Mouse (Mus musculus): ENCODE data around the gene Errfi1. TPM values are rescaled to one million over a fixed set of nuclear protein-coding genes. Genes with fewer than 3 reads are reported as not detected.

Errfi1 gene
- polyA plus RNA-seq, 1 experiment from 2014 or later = 20.3 TPM

GRCm38 (mm10) chr4:150917336-150918027 lies 63.8 kb downstream of the Errfi1 start:
- 78% methylated on average over 8 of the region's 8 CpGs for WGBS
- ATAC-seq (replicated peaks; ENCODE audit: low FRiP score) (no peak), DNase-seq (ENCODE audit: low spot score) (no peak)
- Histone ChIP-seq H3K4me2 (ENCODE audit: low read depth, low read length, severe bottlenecking) (no peak overlapping the region), H3K9me3 (ENCODE audit: control insufficient read depth, low read length) (no peaks in the 10 kb centered on the region), H3K36me3 (ENCODE audit: control insufficient read depth, insufficient read depth, low read length) (no peaks in the 10 kb centered on the region), H3K9ac (ENCODE audit: low read length) (no peak overlapping the region), H3K27ac (ENCODE audit: low read depth, low read length) (no peak overlapping the region), H3K4me3 (ENCODE audit: low read depth, low read length) (no peak overlapping the region), H3K27me3 (ENCODE audit: control insufficient read depth, insufficient read depth, low read length) (no peaks in the 10 kb centered on the region), H3K4me1 (replicated peaks; ENCODE audit: control insufficient read depth, insufficient read depth, low read length) (peaks cover 3% of the 10 kb centered on the region; the same call in 1 of the 2 replicates)

Other genes starting within 250 kb of the Errfi1 start
- 2.7 and 4.5 TPM in 2 replicates for gene Slc45a1, start 201.7 kb upstream of the Errfi1 start, polyA plus RNA-seq (2014; fragmentation: Nextera tagmentation; extraction: Ambion mirVana)
- gene Park7, start 60.5 kb downstream of the Errfi1 start, polyA plus RNA-seq (2014; fragmentation: Nextera tagmentation; extraction: Ambion mirVana) = 412 and 431 TPM in 2 replicates
- gene Tnfrsf9, start 60.6 kb downstream of the Errfi1 start, polyA plus RNA-seq (2014; fragmentation: Nextera tagmentation; extraction: Ambion mirVana) = 0.19 TPM in 1 of 2 replicates, not detected in the other
- gene Uts2, start 143.2 kb downstream of the Errfi1 start, polyA plus RNA-seq (2014; fragmentation: Nextera tagmentation; extraction: Ambion mirVana) = not detected in 2 replicates
- gene Per3, start 190.7 kb downstream of the Errfi1 start, polyA plus RNA-seq (2014; fragmentation: Nextera tagmentation; extraction: Ambion mirVana) = 5.5 and 6.7 TPM in 2 replicates
- 96.1 and 109 TPM in 2 replicates for gene Vamp3, start 204.0 kb downstream of the Errfi1 start, polyA plus RNA-seq (2014; fragmentation: Nextera tagmentation; extraction: Ambion mirVana)
- gene Gm13090, start 235.7 kb downstream of the Errfi1 start, polyA plus RNA-seq (2014; fragmentation: Nextera tagmentation; extraction: Ambion mirVana) = 0.39 TPM in 1 of 2 replicates, not detected in the other